ENCODE assay signal across 20 mouse cellular contexts in genomic region chr12:72331912-72332487, GRCm38 (mm10).
A peak's percentile ranks its signal among the peaks of the same experiment; 100 is the strongest.
DNase-seq lines count a peak whose midpoint lies in the region; ATAC-seq and TF ChIP-seq lines count a peak whose summit lies in the region.
"Had no signal": no experiment of that assay in that cellular context is flagged by ENCODE, and none has a peak within 500 bp of the region (broad histone marks: within the 10 kb centered on the region; RNA-seq: fewer than 3 reads in every experiment).

No protein-coding gene starts in this region.

- ATAC-seq in forebrain, embryonic 15.5 days (replicated peaks), result peak; percentile 76
- ATAC-seq in forebrain, embryonic 12.5 days (ENCODE audit: low FRiP score), result no peak
- ATAC-seq: inflammation-experienced regulatory T-cells, adult 6 months; midbrain, embryonic 15.5 days had no signal

- H3K27me3 ChIP-seq in forebrain, embryonic 15.5 days, result no peaks in the 10 kb centered on the region
- no peaks in the 10 kb centered on the region for H3K27me3 ChIP-seq in forebrain, embryonic 12.5 days
- H3K27me3 ChIP-seq: embryonic facial prominence, embryonic 13.5 days; midbrain, embryonic 15.5 days had no signal

- H3K4me3 ChIP-seq in forebrain, embryonic 15.5 days, result no peak overlapping the region
- H3K4me3 ChIP-seq in forebrain, embryonic 12.5 days (replicated peaks), result no peak overlapping the region
- H3K4me3 ChIP-seq in layer of hippocampus, adult 2 months, result no peak overlapping the region
- H3K4me3 ChIP-seq: embryonic facial prominence, embryonic 13.5 days; erythroblast, embryonic 14.5 days; gastrocnemius, adult 2 months; heart, embryonic 10.5 days; midbrain, embryonic 15.5 days; myocyte had no signal

- peaks cover 8% of the 10 kb centered on the region; the same call in 1 of the 2 replicates for H3K4me1 ChIP-seq in forebrain, embryonic 15.5 days
- no peaks in the 10 kb centered on the region for H3K4me1 ChIP-seq in forebrain, embryonic 12.5 days
- H3K4me1 ChIP-seq: embryonic facial prominence, embryonic 13.5 days; heart, embryonic 10.5 days; midbrain, embryonic 15.5 days had no signal

- 40% methylated on average over 7 of the region's 7 CpGs for WGBS in forebrain, embryonic 15.5 days
- WGBS in forebrain, embryonic 12.5 days, result 76% methylated on average over 7 of the region's 7 CpGs

- peak overlapping the region; percentile 75 for H3K27ac ChIP-seq in forebrain, embryonic 15.5 days (replicated peaks)
- H3K27ac ChIP-seq in forebrain, embryonic 12.5 days, result no peak overlapping the region
- H3K27ac ChIP-seq in layer of hippocampus, adult 2 months, result peak overlapping the region; percentile 2; the same call in 1 of the 2 replicates
- H3K27ac ChIP-seq: embryonic facial prominence, embryonic 13.5 days; gastrocnemius, adult 2 months; heart, embryonic 10.5 days; midbrain, embryonic 15.5 days; stomach, postnatal 0 days had no signal

- H3K9ac ChIP-seq in forebrain, embryonic 15.5 days (replicated peaks), result no peak overlapping the region
- no peak overlapping the region for H3K9ac ChIP-seq in forebrain, embryonic 12.5 days
- H3K9ac ChIP-seq: embryonic facial prominence, embryonic 13.5 days; midbrain, embryonic 15.5 days had no signal

- no peak for DNase-seq in layer of hippocampus, adult 2 months (ENCODE audit: low spot score in 2 of 2)
- DNase-seq in layer of hippocampus, postnatal 25 days (ENCODE audit: extremely low spot score in 1 of 2, low spot score in 1 of 2), result no peak
- DNase-seq in brain, adult 2 months (ENCODE audit: low read depth, low spot score), result peak; percentile 51
- peak; percentile 75 for DNase-seq in brain, embryonic 14.5 days (ENCODE audit: low read depth)
- no peak for DNase-seq in right cerebral cortex, postnatal 36 days (ENCODE audit: low spot score in 2 of 2)
- DNase-seq: adrenal gland, adult 2 months; embryo, embryonic 11 days; gastrocnemius, adult 2 months; heart, postnatal 4 days; kidney, adult 18-20 months; kidney, postnatal 10 days had no signal

- H3K36me3 ChIP-seq in forebrain, embryonic 15.5 days, result no peaks in the 10 kb centered on the region
- no peaks in the 10 kb centered on the region for H3K36me3 ChIP-seq in forebrain, embryonic 12.5 days (replicated peaks)
- H3K36me3 ChIP-seq: embryonic facial prominence, embryonic 13.5 days; heart, embryonic 10.5 days; midbrain, embryonic 15.5 days had no signal

- no peak overlapping the region for H3K4me2 ChIP-seq in forebrain, embryonic 15.5 days (replicated peaks)
- H3K4me2 ChIP-seq in forebrain, embryonic 12.5 days, result no peak overlapping the region
- H3K4me2 ChIP-seq: embryonic facial prominence, embryonic 13.5 days; midbrain, embryonic 15.5 days had no signal

- no peak for TF ChIP-seq POLR2A in brain, embryonic 14.5 days (IDR thresholded peaks at IDR 0.05; ENCODE audit: borderline replicate concordance, extremely low read depth, insufficient read depth, insufficient read length, poor library complexity, severe bottlenecking)

- TF ChIP-seq CTCF in layer of hippocampus, adult 2 months (conservative IDR thresholded peaks at IDR 0.05), result no peak
- TF ChIP-seq CTCF in brain, embryonic 14.5 days (IDR thresholded peaks at IDR 0.05; ENCODE audit: borderline replicate concordance, extremely low read depth, insufficient read depth, insufficient read length), result no peak

- H3K9me3 ChIP-seq in forebrain, embryonic 15.5 days, result no peaks in the 10 kb centered on the region
- no peaks in the 10 kb centered on the region for H3K9me3 ChIP-seq in forebrain, embryonic 12.5 days
- H3K9me3 ChIP-seq: embryonic facial prominence, embryonic 13.5 days; heart, embryonic 10.5 days; midbrain, embryonic 15.5 days had no signal

Comparison
In these comparisons a context has a peak if more than half of its experiments do, and no peak if none do; other contexts are left out.
1. DNase-seq: peak in brain, adult 2 months (single experiment) and brain, embryonic 14.5 days (single experiment); none in layer of hippocampus, adult 2 months (0 of 2), layer of hippocampus, postnatal 25 days (0 of 2) and right cerebral cortex, postnatal 36 days (0 of 2).